10 mouse cellular contexts compared by ENCODE assay signal in the genomic region with DNA sequence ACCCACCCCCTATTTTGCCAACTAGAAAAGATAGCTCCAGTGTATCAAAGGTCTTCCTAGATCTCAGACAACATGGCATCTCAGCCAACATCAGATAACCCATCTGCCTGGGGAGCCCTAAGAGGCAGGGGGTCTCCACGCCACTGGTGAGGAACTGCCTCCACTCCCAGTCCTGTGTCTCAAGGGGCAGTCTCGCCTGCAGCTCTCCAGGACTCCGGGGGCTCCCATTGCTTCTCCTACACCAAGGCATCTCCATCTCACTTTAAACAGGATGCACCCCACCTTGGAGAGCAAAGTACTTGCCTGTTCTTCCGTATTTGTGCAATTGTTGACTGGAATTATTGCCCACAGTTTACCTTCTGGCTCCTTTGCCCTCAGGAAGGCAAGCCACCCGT. TPM values are rescaled to one million over a fixed set of nuclear protein-coding genes. Genes with fewer than 3 reads are reported as not detected.
DNase-seq lines count a peak whose midpoint lies in the region; ATAC-seq and TF ChIP-seq lines count a peak whose summit lies in the region.
"Had no signal": no experiment of that assay in that cellular context is flagged by ENCODE, and none has a peak within 500 bp of the region (broad histone marks: within the 10 kb centered on the region; RNA-seq: fewer than 3 reads in every experiment).

No protein-coding gene starts in this region.

- no peak for TF ChIP-seq POLR2A in heart, adult 2 months (IDR thresholded peaks at IDR 0.05; ENCODE audit: insufficient read depth, low read depth, low read length)

- no peak for ATAC-seq in midbrain, postnatal 0 days (ENCODE audit: low FRiP score)
- no peak for ATAC-seq in intestine, postnatal 0 days
- ATAC-seq in stomach, embryonic 14.5 days (ENCODE audit: insufficient number of reproducible peaks, insufficient read depth, low FRiP score, low read depth), result peak; percentile 24; the same call in 1 of the 2 replicates

- peaks cover 32% of the 10 kb centered on the region for H3K36me3 ChIP-seq in heart, adult 2 months (ENCODE audit: control insufficient read depth, insufficient read depth, low read length)
- H3K36me3 ChIP-seq in midbrain, embryonic 10.5 days, result peaks cover 24% of the 10 kb centered on the region
- H3K36me3 ChIP-seq in midbrain, postnatal 0 days (ENCODE audit: insufficient read depth, low read length), result no peaks in the 10 kb centered on the region; the same call in 1 of the 2 replicates
- H3K36me3 ChIP-seq in intestine, postnatal 0 days (ENCODE audit: control insufficient read depth, insufficient read depth), result peaks cover 8% of the 10 kb centered on the region; the same call in 1 of the 2 replicates
- peaks cover 13% of the 10 kb centered on the region; the same call in 1 of the 2 replicates for H3K36me3 ChIP-seq in stomach, embryonic 14.5 days (ENCODE audit: control insufficient read depth, insufficient read depth, low read length)

- H3K9me3 ChIP-seq in midbrain, embryonic 10.5 days (replicated peaks), result no peaks in the 10 kb centered on the region
- no peaks in the 10 kb centered on the region for H3K9me3 ChIP-seq in midbrain, postnatal 0 days (ENCODE audit: low read length)
- H3K9me3 ChIP-seq in intestine, postnatal 0 days (ENCODE audit: control insufficient read depth), result no peaks in the 10 kb centered on the region
- H3K9me3 ChIP-seq in stomach, embryonic 14.5 days (ENCODE audit: control insufficient read depth, low read depth, low read length), result no peaks in the 10 kb centered on the region

- intact Hi-C loops in heart, adult 2 months (cut with DNase I), result loop anchor here (2.0 kb wide), 1 partner anchor 41 kb away; a partner anchor contains a TSS

- 36% methylated on average over 5 of the region's 5 CpGs for WGBS in heart, adult 2 months
- WGBS in midbrain, embryonic 10.5 days, result 77% methylated on average over 5 of the region's 5 CpGs
- 73% methylated on average over 5 of the region's 5 CpGs for WGBS in midbrain, postnatal 0 days
- WGBS in intestine, postnatal 0 days, result 46% methylated on average over 5 of the region's 5 CpGs
- 52% methylated on average over 5 of the region's 5 CpGs for WGBS in stomach, embryonic 14.5 days

- TF ChIP-seq CTCF in heart, adult 2 months (IDR thresholded peaks at IDR 0.05), result no peak
- TF ChIP-seq CTCF in midbrain, postnatal 0 days (IDR thresholded peaks at IDR 0.05), result no peak
- no peak for TF ChIP-seq CTCF in intestine, postnatal 0 days (IDR thresholded peaks at IDR 0.05; ENCODE audit: low read depth)

- TF ChIP-seq EP300 in heart, adult 2 months (IDR thresholded peaks at IDR 0.05; ENCODE audit: insufficient read depth, low read depth, low read length), result no peak

- peak overlapping the region; percentile 79 for H3K27ac ChIP-seq in heart, adult 2 months
- H3K27ac ChIP-seq in midbrain, embryonic 10.5 days (replicated peaks), result peak overlapping the region; percentile 73
- H3K27ac ChIP-seq in midbrain, postnatal 0 days (ENCODE audit: low read depth, low read length), result no peak overlapping the region
- H3K27ac ChIP-seq in intestine, postnatal 0 days (ENCODE audit: low read depth, low read length), result peak overlapping the region; percentile 80
- H3K27ac ChIP-seq in stomach, embryonic 14.5 days (ENCODE audit: low read length), result peak overlapping the region; percentile 97

- no peak overlapping the region for H3K4me3 ChIP-seq in heart, adult 2 months
- no peak overlapping the region for H3K4me3 ChIP-seq in midbrain, embryonic 10.5 days
- H3K4me3 ChIP-seq in midbrain, postnatal 0 days (ENCODE audit: low read depth, low read length), result no peak overlapping the region
- H3K4me3 ChIP-seq in intestine, postnatal 0 days (ENCODE audit: low read depth, low read length), result no peak overlapping the region
- H3K4me3 ChIP-seq in stomach, embryonic 14.5 days (ENCODE audit: low read depth, low read length), result no peak overlapping the region

- H3K79me2 ChIP-seq in heart, adult 2 months (replicated peaks; ENCODE audit: control insufficient read depth, insufficient read depth, low read length), result peaks cover 3% of the 10 kb centered on the region; the same call in 1 of the 2 replicates

- H3K4me2 ChIP-seq in midbrain, postnatal 0 days (ENCODE audit: low read depth, low read length, poor library complexity, severe bottlenecking), result no peak overlapping the region
- no peak overlapping the region for H3K4me2 ChIP-seq in intestine, postnatal 0 days (replicated peaks; ENCODE audit: low read depth)
- H3K4me2 ChIP-seq in stomach, embryonic 14.5 days (replicated peaks; ENCODE audit: low read depth, low read length), result no peak overlapping the region

- no peak for DNase-seq in heart, adult 2 months
- DNase-seq in heart, adult 9 months (ENCODE audit: low spot score in 2 of 2), result no peak
- DNase-seq in midbrain, embryonic 10.5 days (ENCODE audit: low spot score), result no peak
- DNase-seq in midbrain, postnatal 0 days (ENCODE audit: low spot score), result no peak
- no peak for DNase-seq in thymus, postnatal 0 days (ENCODE audit: low spot score)
- DNase-seq in layer of hippocampus, adult 9-10 months (ENCODE audit: low spot score), result no peak
- DNase-seq: cerebellum, adult 8-10 months had no signal

- H3K9ac ChIP-seq in heart, adult 2 months (ENCODE audit: low read depth, low read length), result no peak overlapping the region
- H3K9ac ChIP-seq in midbrain, postnatal 0 days (replicated peaks; ENCODE audit: low read length, poor library complexity, severe bottlenecking), result no peak overlapping the region
- H3K9ac ChIP-seq in intestine, postnatal 0 days (ENCODE audit: low read depth, low read length), result no peak overlapping the region
- H3K9ac ChIP-seq in stomach, embryonic 14.5 days (replicated peaks; ENCODE audit: low read depth, low read length), result no peak overlapping the region

- H3K27me3 ChIP-seq in heart, adult 2 months (ENCODE audit: control insufficient read depth, insufficient read depth, low read length), result no peaks in the 10 kb centered on the region
- H3K27me3 ChIP-seq in midbrain, embryonic 10.5 days (ENCODE audit: low read depth, poor library complexity, severe bottlenecking), result no peaks in the 10 kb centered on the region
- H3K27me3 ChIP-seq in midbrain, postnatal 0 days (ENCODE audit: insufficient read depth, low read length), result no peaks in the 10 kb centered on the region
- no peaks in the 10 kb centered on the region for H3K27me3 ChIP-seq in intestine, postnatal 0 days (replicated peaks; ENCODE audit: control insufficient read depth, insufficient read depth, low read length)
- H3K27me3 ChIP-seq in stomach, embryonic 14.5 days (ENCODE audit: control insufficient read depth, insufficient read depth, low read length), result no peaks in the 10 kb centered on the region

- H3K4me1 ChIP-seq in heart, adult 2 months (ENCODE audit: control insufficient read depth, insufficient read depth, low read length), result peaks cover 21% of the 10 kb centered on the region
- peaks cover 34% of the 10 kb centered on the region for H3K4me1 ChIP-seq in midbrain, embryonic 10.5 days
- H3K4me1 ChIP-seq in midbrain, postnatal 0 days (ENCODE audit: insufficient read depth, low read length), result no peaks in the 10 kb centered on the region
- peaks cover 16% of the 10 kb centered on the region; the same call in 1 of the 2 replicates for H3K4me1 ChIP-seq in intestine, postnatal 0 days (replicated peaks; ENCODE audit: control insufficient read depth, insufficient read depth, low read length)
- peaks cover 36% of the 10 kb centered on the region for H3K4me1 ChIP-seq in stomach, embryonic 14.5 days (ENCODE audit: control insufficient read depth, insufficient read depth, low read length)

RNA-seq across cellular contexts. Expression of a gene that starts 40.8 kb away (rescaled TPM):
- 1 to 10 TPM; 1.1 TPM for total RNA-seq in heart, adult 2 months (2021)
- 0.61 TPM in 2 replicates for polyA plus RNA-seq in heart, adult 2 months (2012; rRNA removed)
- polyA plus RNA-seq in midbrain, embryonic 10.5 days (2016; fragmentation: Nextera tagmentation; extraction: Ambion mirVana), result 1.0 and 1.1 TPM in 2 replicates
- 0.93 and 1.3 TPM in 2 replicates for total RNA-seq in midbrain, postnatal 0 days (2014; rRNA removed)
- polyA plus RNA-seq in midbrain, postnatal 0 days (2015; fragmentation: Nextera tagmentation; extraction: Ambion mirVana), result 1.3 and 1.5 TPM in 2 replicates
- polyA plus RNA-seq in intestine, postnatal 0 days (2015; fragmentation: Nextera tagmentation; extraction: Ambion mirVana), result 1.0 and 1.4 TPM in 2 replicates
- polyA plus RNA-seq in stomach, embryonic 14.5 days (2014; fragmentation: Nextera tagmentation; extraction: Ambion mirVana), result 3.4 and 3.5 TPM in 2 replicates
- polyA plus RNA-seq in thymus, postnatal 0 days (2015; fragmentation: Nextera tagmentation; extraction: Ambion mirVana), result 0.36 TPM in 2 replicates
- total RNA-seq: monocyte, adult 5-6 weeks had no signal
